Mouse (Mus musculus) liver, embryonic 13.5 days (tissue): ENCODE measurements around the gene Lnx1. TPM values are rescaled to one million over a fixed set of nuclear protein-coding genes. Genes with fewer than 3 reads are reported as not detected.

ENCODE experiments used
- ATAC-seq: fragments of 200-750 bp; cut with Nextera tagmentation; 2 replicates; pipeline ENCODE4 v1.8.0; 2017; ENCODE audit warnings: low read depth, mild to moderate bottlenecking, moderate number of reproducible peaks, moderate library complexity
- DNase-seq: peaks from one replicate; pipeline ENCODE4 v3.0.0; 2022
- H3K27ac ChIP-seq: fragments of 300-500 bp; sonication (generic); 2 replicates; pipeline ENCODE4 v1.5.1; 2015; ENCODE audit warnings: moderate library complexity, mild to moderate bottlenecking, inconsistent platforms
- H3K27me3 ChIP-seq: fragments of 300-500 bp; sonication (generic); 2 replicates; pipeline ENCODE4 v1.6.1; 2015; ENCODE audit warnings: mild to moderate bottlenecking, inconsistent platforms
- H3K36me3 ChIP-seq: fragments of 300-500 bp; sonication (generic); 2 replicates; pipeline ENCODE4 v1.6.1; 2015; ENCODE audit warnings: mild to moderate bottlenecking, inconsistent platforms
- H3K4me1 ChIP-seq: fragments of 300-500 bp; sonication (generic); replicated peaks from 2 replicates; pipeline ENCODE4 v1.6.1; 2015; ENCODE audit warnings: inconsistent platforms
- H3K4me2 ChIP-seq: fragments of 300-500 bp; sonication (generic); 2 replicates; pipeline ENCODE4 v1.6.1; 2015; ENCODE audit warnings: inconsistent platforms, mild to moderate bottlenecking, moderate library complexity
- H3K4me3 ChIP-seq: fragments of 300-500 bp; sonication (generic); replicated peaks from 2 replicates; pipeline ENCODE4 v1.5.1; 2015; ENCODE audit warnings: mild to moderate bottlenecking, inconsistent platforms
- H3K9ac ChIP-seq: fragments of 300-500 bp; sonication (generic); 2 replicates; pipeline ENCODE4 v1.6.1; 2015; ENCODE audit warnings: mild to moderate bottlenecking, inconsistent platforms
- H3K9me3 ChIP-seq: fragments of 300-500 bp; sonication (generic); replicated peaks from 2 replicates; pipeline ENCODE4 v1.6.1; 2016; ENCODE audit warnings: inconsistent platforms
- WGBS: fragments of 180-500 bp; shearing (Covaris S2); methylation state at CpG from one replicate; pipeline ENCODE4 v1.1.7; 2015; ENCODE audit not compliant: insufficient replicate concordance; 5-methylcytosine and 5-hydroxymethylcytosine counted together
- polyA plus RNA-seq: library from polyadenylated mRNA; unstranded; fragments of >200 nt; fragmentation: Nextera tagmentation; extraction: Ambion mirVana; gene quantifications from 2 replicates; pipeline ENCODE4 v1.2.1, GENCODE M21; 2015

The Lnx1 gene
- polyA plus RNA-seq, 1 experiment from 2014 or later: 0.03 TPM

- DNase-seq (no peak), ATAC-seq (no peak)
- no peaks in the 10 kb centered on the region for H3K9me3 ChIP-seq
- no peak overlapping the region for H3K9ac ChIP-seq
- WGBS: 57% methylated on average over 3 of the region's 3 CpGs
- H3K27ac ChIP-seq: no peak overlapping the region
- H3K4me3 ChIP-seq: no peak overlapping the region
- H3K4me1 ChIP-seq: no peaks in the 10 kb centered on the region
- H3K27me3 ChIP-seq: no peaks in the 10 kb centered on the region
- H3K4me2 ChIP-seq: no peak overlapping the region
- H3K36me3 ChIP-seq: no peaks in the 10 kb centered on the region
Measured at GRCm38 (mm10) chr5:74670877-74671276, 31.8 kb downstream of the Lnx1 start.

- no peaks in the 10 kb centered on the region for H3K36me3 ChIP-seq
- H3K27ac ChIP-seq: no peak overlapping the region
- H3K9ac ChIP-seq: no peak overlapping the region
- H3K4me1 ChIP-seq: no peaks in the 10 kb centered on the region
- ATAC-seq: no peak
- H3K4me2 ChIP-seq: no peak overlapping the region
- WGBS: 58% methylated on average over 6 of the region's 6 CpGs
- no peak overlapping the region for H3K4me3 ChIP-seq
- H3K9me3 ChIP-seq: no peaks in the 10 kb centered on the region
- no peak for DNase-seq
- no peaks in the 10 kb centered on the region for H3K27me3 ChIP-seq
Measured at GRCm38 (mm10) chr5:74669925-74670324, 32.8 kb downstream of the Lnx1 start.

DNA sequence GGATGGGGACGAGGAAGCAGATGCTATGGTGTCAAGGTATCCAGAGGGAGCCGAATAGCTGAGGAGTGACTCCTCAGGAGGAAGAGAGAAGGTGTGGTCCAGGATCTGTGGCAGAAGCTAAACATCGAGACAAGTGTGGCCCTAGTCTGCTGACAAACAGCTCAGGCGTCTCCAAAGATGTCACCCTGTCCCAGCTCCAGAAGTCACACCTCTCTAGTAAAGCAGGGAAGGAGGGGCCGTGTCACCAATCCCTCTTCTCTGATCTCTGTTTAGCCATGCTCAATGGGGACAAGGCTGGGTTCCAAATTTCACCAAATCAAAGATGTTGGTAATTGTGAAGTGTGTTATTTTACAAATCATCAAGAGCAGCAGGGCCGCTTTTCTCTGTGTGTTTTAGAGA is 33.8 kb downstream of the Lnx1 start:
- ATAC-seq (no peak), DNase-seq (no peak)
- WGBS: 49% methylated on average over 6 of the region's 6 CpGs

GRCm38 (mm10) chr5:74662618-74663017 is 40.1 kb downstream of the Lnx1 start:
- Histone ChIP-seq H3K9ac (no peak overlapping the region), H3K4me2 (no peak overlapping the region)
- 46% methylated on average over 1 of the region's 1 CpGs for WGBS

More for the DNA sequence above, 33.8 kb downstream of the Lnx1 start:
- Histone ChIP-seq H3K9ac (no peak overlapping the region), H3K36me3 (no peaks in the 10 kb centered on the region), H3K4me1 (no peaks in the 10 kb centered on the region), H3K4me2 (no peak overlapping the region), H3K4me3 (no peak overlapping the region), H3K9me3 (no peaks in the 10 kb centered on the region), H3K27ac (no peak overlapping the region), H3K27me3 (no peaks in the 10 kb centered on the region)

DNA sequence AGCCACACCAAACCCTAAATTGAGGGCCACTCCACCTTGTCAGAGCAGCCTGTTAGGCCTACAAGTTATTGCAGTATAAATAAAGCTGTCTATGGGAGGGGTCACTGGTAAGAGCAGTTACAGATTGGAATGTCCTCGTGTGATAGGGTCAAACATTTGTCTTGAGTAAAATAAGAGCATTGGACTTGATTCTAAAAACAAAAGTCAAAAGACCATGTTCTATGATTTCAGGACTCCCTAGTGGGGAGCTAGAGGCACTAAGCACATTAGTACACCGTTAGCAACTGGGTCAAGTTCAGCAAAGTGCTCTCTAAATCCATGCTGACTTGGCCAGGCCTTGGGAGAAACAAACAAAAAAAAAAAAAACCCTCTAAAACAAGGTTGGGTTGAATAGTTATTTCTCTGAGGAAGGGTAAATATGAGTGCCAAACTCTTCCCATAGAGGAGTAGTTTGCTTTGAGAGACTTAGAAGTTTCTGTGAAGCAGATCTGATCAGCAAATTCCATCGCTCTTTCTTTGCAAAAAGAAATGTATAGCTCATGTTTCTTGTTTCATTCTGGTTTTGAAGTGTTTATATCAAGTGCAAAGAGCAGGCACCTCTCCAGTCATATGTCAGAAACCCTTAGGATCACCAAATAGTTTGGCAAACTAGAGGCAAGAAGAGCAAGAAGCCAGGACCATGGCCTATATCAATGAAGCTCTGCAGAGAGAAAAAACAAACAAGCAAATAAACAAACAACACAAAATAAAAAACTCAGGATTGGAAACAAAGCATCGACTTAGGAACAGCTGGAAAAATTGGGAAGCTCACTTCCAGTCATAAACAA is 40.8 kb downstream of the Lnx1 start:
- DNase-seq (no peak), ATAC-seq (no peak)
- Histone ChIP-seq H3K4me3 (no peak overlapping the region), H3K4me2 (no peak overlapping the region), H3K9ac (no peak overlapping the region), H3K9me3 (no peaks in the 10 kb centered on the region), H3K36me3 (no peaks in the 10 kb centered on the region), H3K4me1 (no peaks in the 10 kb centered on the region), H3K27ac (no peak overlapping the region), H3K27me3 (no peaks in the 10 kb centered on the region)
- 55% methylated on average over 4 of the region's 4 CpGs for WGBS

More at GRCm38 (mm10) chr5:74662618-74663017, 40.1 kb downstream of the Lnx1 start:
- H3K27ac ChIP-seq: no peak overlapping the region
- no peak overlapping the region for H3K4me3 ChIP-seq
- ATAC-seq (no peak), DNase-seq (no peak)
- H3K27me3 ChIP-seq: no peaks in the 10 kb centered on the region
- H3K4me1 ChIP-seq: no peaks in the 10 kb centered on the region
- no peaks in the 10 kb centered on the region for H3K9me3 ChIP-seq
- no peaks in the 10 kb centered on the region for H3K36me3 ChIP-seq

DNA sequence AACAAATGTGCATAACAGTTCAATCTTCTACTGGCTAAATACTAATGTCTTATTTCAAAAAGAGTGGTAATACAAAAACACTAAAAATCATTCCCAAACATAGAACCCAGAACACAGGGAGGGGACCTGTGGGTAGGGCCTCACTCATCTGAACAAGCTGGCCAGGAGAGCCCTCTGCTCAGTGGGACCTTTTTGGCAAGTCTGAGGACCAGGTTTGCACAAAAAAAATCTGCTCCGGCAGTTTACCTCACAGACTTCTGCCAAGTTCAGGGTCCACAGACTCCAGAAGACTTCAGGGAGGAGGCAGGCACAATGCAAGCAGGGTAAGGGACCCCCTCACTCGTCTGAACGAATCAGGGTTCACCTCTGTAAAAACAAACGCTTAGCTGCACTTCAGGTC is 42.9 kb downstream of the Lnx1 start:
- H3K9me3 ChIP-seq: no peaks in the 10 kb centered on the region
- H3K36me3 ChIP-seq: no peaks in the 10 kb centered on the region
- DNase-seq: no peak
- ATAC-seq: no peak
- H3K4me3 ChIP-seq: no peak overlapping the region
- no peak overlapping the region for H3K4me2 ChIP-seq
- H3K9ac ChIP-seq: no peak overlapping the region
- WGBS: 64% methylated on average over 4 of the region's 4 CpGs
- no peak overlapping the region for H3K27ac ChIP-seq
- no peaks in the 10 kb centered on the region for H3K27me3 ChIP-seq
- no peaks in the 10 kb centered on the region for H3K4me1 ChIP-seq

DNA sequence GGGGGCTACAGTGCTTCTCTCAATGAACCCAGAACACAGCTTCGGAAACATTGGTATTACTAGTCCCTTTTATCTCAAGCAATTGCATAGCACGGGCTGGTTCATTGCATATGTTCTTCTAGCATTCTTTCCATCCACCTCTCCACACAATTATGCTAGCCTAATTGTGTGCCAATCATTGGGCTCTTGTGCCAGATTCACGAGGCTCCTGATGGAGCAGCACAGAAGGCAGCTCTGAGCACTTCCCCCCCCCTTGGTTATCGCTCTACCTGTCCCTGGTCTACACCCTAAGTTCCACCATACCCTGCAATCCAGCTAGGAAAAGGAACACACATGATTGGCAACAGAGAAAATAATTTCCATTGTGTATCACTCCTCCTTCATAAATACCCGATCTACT is 43.4 kb downstream of the Lnx1 start:
- Histone ChIP-seq H3K4me1 (no peaks in the 10 kb centered on the region), H3K9ac (no peak overlapping the region), H3K27ac (no peak overlapping the region), H3K4me2 (no peak overlapping the region), H3K4me3 (no peak overlapping the region), H3K36me3 (no peaks in the 10 kb centered on the region), H3K27me3 (no peaks in the 10 kb centered on the region), H3K9me3 (no peaks in the 10 kb centered on the region)
- ATAC-seq (no peak), DNase-seq (no peak)
- WGBS: 62% methylated on average over 5 of the region's 5 CpGs

DNA sequence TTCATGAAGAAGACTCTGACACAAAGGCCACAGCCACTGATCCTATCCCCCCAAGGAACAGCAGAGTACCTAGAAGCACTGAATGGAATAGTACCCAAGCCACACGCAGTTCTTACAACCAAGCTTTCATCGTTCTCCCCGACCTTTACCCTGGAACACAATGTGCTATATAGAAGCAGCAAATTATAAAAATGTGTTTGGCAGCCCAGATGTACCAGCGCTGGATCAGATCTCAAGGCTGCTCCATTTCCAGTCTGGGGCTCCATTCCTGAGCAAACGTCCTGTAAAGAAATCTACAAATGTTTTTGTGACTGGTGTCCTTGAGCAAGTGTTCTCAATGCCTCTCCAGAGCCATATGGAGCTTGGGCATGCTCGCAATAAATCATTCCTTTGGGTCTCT is 44.8 kb downstream of the Lnx1 start:
- no peaks in the 10 kb centered on the region for H3K27me3 ChIP-seq
- H3K9me3 ChIP-seq: no peaks in the 10 kb centered on the region
- H3K27ac ChIP-seq: no peak overlapping the region
- H3K9ac ChIP-seq: no peak overlapping the region
- ATAC-seq: no peak
- no peak for DNase-seq
- no peaks in the 10 kb centered on the region for H3K36me3 ChIP-seq
- WGBS: 67% methylated on average over 6 of the region's 6 CpGs
- H3K4me1 ChIP-seq: no peaks in the 10 kb centered on the region
- no peak overlapping the region for H3K4me2 ChIP-seq
- H3K4me3 ChIP-seq: no peak overlapping the region

DNA sequence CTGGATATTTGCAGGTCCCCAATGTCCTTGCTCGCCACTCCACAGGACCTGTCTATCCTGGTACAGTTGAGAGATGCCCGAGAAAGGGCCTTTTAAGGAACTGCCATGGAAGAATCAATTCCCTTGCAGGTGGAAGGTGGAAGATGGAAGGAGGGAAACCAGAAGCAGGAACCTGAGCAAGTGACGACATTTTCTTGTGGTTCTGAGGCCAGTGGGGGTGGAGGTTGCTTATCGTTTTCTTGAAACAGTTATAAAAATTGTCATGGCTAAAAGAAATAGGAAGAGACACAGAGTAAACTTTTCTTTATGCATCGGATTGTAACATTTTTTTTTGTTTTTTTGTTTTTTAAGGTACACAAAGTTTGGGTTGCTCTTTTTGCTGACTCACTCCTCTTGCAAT is 46.3 kb downstream of the Lnx1 start:
- 50% methylated on average over 5 of the region's 5 CpGs for WGBS
- ATAC-seq: no peak

DNA sequence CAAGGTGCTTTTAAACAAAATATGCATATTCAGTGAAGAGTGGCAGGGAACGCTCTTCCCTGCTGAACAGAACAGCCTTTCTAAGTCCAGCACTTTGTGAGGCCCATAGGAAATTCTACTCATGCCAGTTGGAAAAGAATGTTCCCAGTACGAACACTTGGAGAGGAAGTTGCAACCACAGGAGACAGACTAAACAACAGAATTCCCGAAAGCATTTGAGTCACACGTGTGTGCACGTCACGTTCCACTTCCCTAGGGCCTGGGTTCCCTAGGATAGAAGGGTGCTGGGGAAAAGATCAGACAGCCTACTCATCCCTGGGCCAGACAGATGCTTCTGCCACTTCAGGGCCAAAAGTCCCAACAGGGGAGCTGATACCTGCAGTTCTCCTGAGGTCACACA is 48.2 kb downstream of the Lnx1 start:
- DNase-seq: no peak
- H3K4me2 ChIP-seq: no peak overlapping the region
- 52% methylated on average over 6 of the region's 6 CpGs for WGBS
- H3K4me1 ChIP-seq: no peaks in the 10 kb centered on the region
- ATAC-seq: no peak
- no peaks in the 10 kb centered on the region for H3K27me3 ChIP-seq
- H3K27ac ChIP-seq: no peak overlapping the region
- no peak overlapping the region for H3K4me3 ChIP-seq
- no peak overlapping the region for H3K9ac ChIP-seq
- H3K36me3 ChIP-seq: no peaks in the 10 kb centered on the region
- H3K9me3 ChIP-seq: no peaks in the 10 kb centered on the region

More for the DNA sequence above, 46.3 kb downstream of the Lnx1 start:
- Histone ChIP-seq H3K9ac (no peak overlapping the region), H3K9me3 (no peaks in the 10 kb centered on the region), H3K4me3 (no peak overlapping the region), H3K36me3 (no peaks in the 10 kb centered on the region), H3K4me2 (no peak overlapping the region), H3K27me3 (no peaks in the 10 kb centered on the region), H3K4me1 (no peaks in the 10 kb centered on the region), H3K27ac (no peak overlapping the region)
- DNase-seq: no peak

DNA sequence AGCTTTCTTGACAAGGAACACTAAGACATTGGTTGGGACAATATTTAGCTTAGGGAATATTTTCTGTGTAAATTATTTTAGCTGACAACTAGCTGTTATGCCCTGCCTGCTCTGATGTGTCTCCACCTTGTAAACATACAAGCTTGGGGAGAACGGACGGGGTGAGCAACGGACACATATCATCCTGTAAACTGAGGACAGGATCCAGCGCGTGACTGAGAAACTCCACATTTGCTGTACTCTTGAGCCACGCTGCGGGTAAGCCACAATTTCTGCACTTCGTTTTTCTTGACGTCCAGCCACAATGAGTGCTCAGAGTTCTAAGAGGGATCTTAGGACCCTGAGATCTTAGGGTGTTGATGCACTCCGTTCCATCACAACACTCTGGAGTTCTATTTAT is 48.9 kb downstream of the Lnx1 start:
- Histone ChIP-seq H3K4me1 (no peaks in the 10 kb centered on the region), H3K9me3 (no peaks in the 10 kb centered on the region), H3K4me2 (no peak overlapping the region), H3K9ac (no peak overlapping the region), H3K27ac (no peak overlapping the region), H3K27me3 (no peaks in the 10 kb centered on the region), H3K36me3 (no peaks in the 10 kb centered on the region), H3K4me3 (no peak overlapping the region)
- WGBS: 75% methylated on average over 10 of the region's 10 CpGs
- DNase-seq: no peak
- no peak for ATAC-seq

GRCm38 (mm10) chr5:74649122-74649521 is 53.6 kb downstream of the Lnx1 start:
- no peak overlapping the region for H3K9ac ChIP-seq
- no peaks in the 10 kb centered on the region for H3K4me1 ChIP-seq
- ATAC-seq (peak; percentile 45; the same call in 1 of the 2 replicates), DNase-seq (no peak)
- no peaks in the 10 kb centered on the region for H3K9me3 ChIP-seq
- WGBS: 66% methylated on average over 1 of the region's 1 CpGs
- H3K36me3 ChIP-seq: no peaks in the 10 kb centered on the region
- no peaks in the 10 kb centered on the region for H3K27me3 ChIP-seq
- no peak overlapping the region for H3K27ac ChIP-seq
- H3K4me2 ChIP-seq: no peak overlapping the region
- no peak overlapping the region for H3K4me3 ChIP-seq
